31 mouse cellular contexts compared by ENCODE assay signal in genomic region chr1:39960623-39961022, GRCm38 (mm10). TPM values are rescaled to one million over a fixed set of nuclear protein-coding genes. Genes with fewer than 3 reads are reported as not detected.
A peak's percentile ranks its signal among the peaks of the same experiment; 100 is the strongest.
DNase-seq lines count a peak whose midpoint lies in the region; ATAC-seq and TF ChIP-seq lines count a peak whose summit lies in the region.
"Had no signal": no experiment of that assay in that cellular context is flagged by ENCODE, and none has a peak within 500 bp of the region (broad histone marks: within the 10 kb centered on the region; RNA-seq: fewer than 3 reads in every experiment).

No protein-coding gene starts in this region.

- no peak overlapping the region for H3K27ac ChIP-seq in kidney, postnatal 0 days
- H3K27ac ChIP-seq in kidney, adult 2 months (ENCODE audit: insufficient read depth, low read depth, low read length) = no peak overlapping the region
- peak overlapping the region; percentile 64 for H3K27ac ChIP-seq in bone marrow macrophage, adult 2 months (ENCODE audit: insufficient read depth, low read depth, low read length)
- H3K27ac ChIP-seq in olfactory bulb, adult 2 months (ENCODE audit: insufficient read depth, low read depth, low read length) = peak overlapping the region; percentile 59; the same call in 1 of the 2 replicates
- no peak overlapping the region for H3K27ac ChIP-seq in forebrain, embryonic 16.5 days (ENCODE audit: low read length)
- H3K27ac ChIP-seq: gastrocnemius, adult 2 months; hindbrain, embryonic 14.5 days; intestine, embryonic 15.5 days; liver, embryonic 15.5 days; lung, embryonic 15.5 days; midbrain, embryonic 13.5 days; neural tube, embryonic 12.5 days had no signal

- H3K27me3 ChIP-seq in kidney, postnatal 0 days (ENCODE audit: insufficient read depth, low read length) = no peaks in the 10 kb centered on the region
- no peaks in the 10 kb centered on the region for H3K27me3 ChIP-seq in kidney, adult 2 months (replicated peaks; ENCODE audit: control insufficient read depth, insufficient read depth, low read length)
- H3K27me3 ChIP-seq in forebrain, embryonic 16.5 days (replicated peaks; ENCODE audit: control insufficient read depth, insufficient read depth, low read length) = no peaks in the 10 kb centered on the region
- H3K27me3 ChIP-seq: forebrain, embryonic 15.5 days; intestine, embryonic 15.5 days; liver, embryonic 15.5 days; lung, embryonic 15.5 days; megakaryocyte, embryonic 14.5 days; midbrain, embryonic 13.5 days; neural tube, embryonic 12.5 days; Patski had no signal

- no peak overlapping the region for H3K4me2 ChIP-seq in kidney, postnatal 0 days (ENCODE audit: low read length)
- no peak overlapping the region for H3K4me2 ChIP-seq in forebrain, embryonic 16.5 days (ENCODE audit: low read length)
- H3K4me2 ChIP-seq: forebrain, embryonic 15.5 days; heart, embryonic 11.5 days; hindbrain, embryonic 14.5 days; intestine, embryonic 15.5 days; liver, embryonic 15.5 days; lung, embryonic 15.5 days; midbrain, embryonic 13.5 days; neural tube, embryonic 12.5 days had no signal

- no peaks in the 10 kb centered on the region; the same call in 1 of the 2 replicates for H3K4me1 ChIP-seq in kidney, postnatal 0 days (replicated peaks; ENCODE audit: insufficient read depth, low read length)
- 0 out of 2 replicates have a peak, but pooled peaks cover 2% of the 10 kb centered on the region for H3K4me1 ChIP-seq in kidney, adult 2 months (ENCODE audit: control insufficient read depth, insufficient read depth, low read length)
- H3K4me1 ChIP-seq in bone marrow macrophage, adult 2 months (ENCODE audit: control insufficient read depth, insufficient read depth, low read length) = peaks cover 53% of the 10 kb centered on the region
- peaks cover 37% of the 10 kb centered on the region for H3K4me1 ChIP-seq in olfactory bulb, adult 2 months (ENCODE audit: control insufficient read depth, insufficient read depth, low read length)
- peaks cover 58% of the 10 kb centered on the region for H3K4me1 ChIP-seq in forebrain, embryonic 16.5 days (replicated peaks; ENCODE audit: control insufficient read depth, insufficient read depth, low read length)

- TF ChIP-seq POLR2A in kidney, adult 2 months (IDR thresholded peaks at IDR 0.05; ENCODE audit: low read depth, low read length) = no peak
- TF ChIP-seq POLR2A in bone marrow macrophage, adult 2 months (IDR thresholded peaks at IDR 0.05; ENCODE audit: borderline replicate concordance, low read depth, low read length) = no peak
- TF ChIP-seq POLR2A in olfactory bulb, adult 2 months (IDR thresholded peaks at IDR 0.05; ENCODE audit: insufficient read depth, low read depth, low read length) = no peak

- no peak for TF ChIP-seq CTCF in kidney, postnatal 0 days (IDR thresholded peaks at IDR 0.05; ENCODE audit: low read depth)
- no peak for TF ChIP-seq CTCF in kidney, adult 2 months (conservative IDR thresholded peaks at IDR 0.05; ENCODE audit: insufficient read depth, insufficient read length, low read depth, low read length)
- TF ChIP-seq CTCF in bone marrow macrophage, adult 2 months (IDR thresholded peaks at IDR 0.05; ENCODE audit: low read depth, low read length) = no peak
- TF ChIP-seq CTCF in olfactory bulb, adult 2 months (IDR thresholded peaks at IDR 0.05; ENCODE audit: insufficient read depth, low read depth, low read length) = no peak

- no peak overlapping the region for H3K4me3 ChIP-seq in kidney, postnatal 0 days (replicated peaks; ENCODE audit: low read depth, low read length)
- no peak overlapping the region for H3K4me3 ChIP-seq in kidney, adult 2 months (ENCODE audit: insufficient read depth, low read depth, low read length)
- no peak overlapping the region for H3K4me3 ChIP-seq in bone marrow macrophage, adult 2 months (ENCODE audit: insufficient read depth, low read length)
- no peak overlapping the region for H3K4me3 ChIP-seq in olfactory bulb, adult 2 months (ENCODE audit: insufficient read depth, low read depth, low read length)
- H3K4me3 ChIP-seq in forebrain, embryonic 16.5 days (replicated peaks; ENCODE audit: low read length) = no peak overlapping the region
- H3K4me3 ChIP-seq: forebrain, embryonic 15.5 days; gastrocnemius, adult 2 months; intestine, embryonic 15.5 days; liver, embryonic 15.5 days; lung, embryonic 15.5 days; megakaryocyte, embryonic 14.5 days; midbrain, embryonic 13.5 days; neural tube, embryonic 12.5 days had no signal

- 90% methylated on average over 1 of the region's 1 CpGs for WGBS in kidney, postnatal 0 days
- whole genome bisulfite sequencing in kidney, adult 2 months = 89% methylated on average over 1 of the region's 1 CpGs
- 96% methylated on average over 1 of the region's 1 CpGs for WGBS in olfactory bulb, adult 2 months
- 93% methylated on average over 1 of the region's 1 CpGs for WGBS in forebrain, embryonic 16.5 days

- no peaks in the 10 kb centered on the region for H3K9me3 ChIP-seq in kidney, postnatal 0 days (replicated peaks; ENCODE audit: low read length)
- H3K9me3 ChIP-seq in forebrain, embryonic 16.5 days (ENCODE audit: control insufficient read depth, low read length) = no peaks in the 10 kb centered on the region
- H3K9me3 ChIP-seq: forebrain, embryonic 15.5 days; G1E; intestine, embryonic 15.5 days; liver, embryonic 15.5 days; lung, embryonic 15.5 days; megakaryocyte, embryonic 14.5 days; midbrain, embryonic 13.5 days; neural tube, embryonic 12.5 days had no signal

- H3K36me3 ChIP-seq in kidney, postnatal 0 days (ENCODE audit: insufficient read depth, low read length) = 0 out of 2 replicates have a peak, but pooled peaks cover 4% of the 10 kb centered on the region
- no peaks in the 10 kb centered on the region for H3K36me3 ChIP-seq in kidney, adult 2 months (ENCODE audit: control insufficient read depth, insufficient read depth, low read length)
- H3K36me3 ChIP-seq in forebrain, embryonic 16.5 days (ENCODE audit: control insufficient read depth, insufficient read depth) = 0 out of 2 replicates have a peak, but pooled peaks cover 2% of the 10 kb centered on the region
- H3K36me3 ChIP-seq: G1E; intestine, embryonic 15.5 days had no signal

- ATAC-seq in kidney, postnatal 0 days (replicated peaks; ENCODE audit: low FRiP score, low read depth) = 0 out of 2 replicates have a peak, but pooled peaks have one; percentile 33
- peak; percentile 12 for ATAC-seq in CD4-positive, CD25-positive, alpha-beta regulatory T cell, adult 4 months
- ATAC-seq in forebrain, embryonic 16.5 days = no peak
- ATAC-seq: forebrain, embryonic 15.5 days; intestine, embryonic 15.5 days; midbrain, embryonic 13.5 days; Patski had no signal

- H3K9ac ChIP-seq in kidney, postnatal 0 days (ENCODE audit: low read depth, low read length) = no peak overlapping the region
- H3K9ac ChIP-seq in forebrain, embryonic 16.5 days (replicated peaks; ENCODE audit: low read depth, low read length) = no peak overlapping the region
- H3K9ac ChIP-seq: forebrain, embryonic 15.5 days; hindbrain, embryonic 14.5 days; intestine, embryonic 15.5 days; liver, embryonic 15.5 days; lung, embryonic 15.5 days; midbrain, embryonic 13.5 days; neural tube, embryonic 12.5 days had no signal

- DNase-seq in kidney, postnatal 0 days (ENCODE audit: low spot score) = no peak
- DNase-seq in kidney, adult 2 months = no peak
- no peak for DNase-seq in lung, postnatal 4 days
- DNase-seq: adrenal gland, postnatal 14 days; cerebellum, adult 11-12 months; cerebellum, postnatal 10 days; gastrocnemius, adult 2 months; gastrocnemius, postnatal 36 days; heart, adult 18-20 months; heart, postnatal 36 days; kidney, adult 8-10 months; kidney, postnatal 10 days; liver; retina, postnatal 1 day; right cerebral cortex, postnatal 14 days; thymus, postnatal 4 days had no signal

RNA-seq across cellular contexts. Expression of gene Map4k4, which starts 59.9 kb away (rescaled TPM):
- 14.4 and 16.2 TPM in 2 replicates for polyA plus RNA-seq in kidney, postnatal 0 days (2015; fragmentation: Nextera tagmentation; extraction: Ambion mirVana)
- polyA plus RNA-seq in kidney, adult 2 months (2012; rRNA removed) = 28.3 and 29.2 TPM in 2 replicates
- 10 to 100 TPM; 29.5 to 30.3 TPM for polyA plus RNA-seq in CD4-positive, CD25-positive, alpha-beta regulatory T cell, adult 4 months (2017; shearing (Covaris generic))
- 54.5 and 62.5 TPM in 2 replicates for polyA plus RNA-seq in bone marrow macrophage, adult 2 months (2012; ENCODE audit: insufficient read depth, insufficient read length, missing spikeins)
- 300 and 913 TPM in 2 replicates for polyA plus RNA-seq in olfactory bulb, adult 2 months (2012; ENCODE audit: insufficient read depth, insufficient read length, low replicate concordance, missing spikeins)
- 38.5 and 49.5 TPM in 2 replicates for polyA plus RNA-seq in forebrain, embryonic 16.5 days (2015; fragmentation: Nextera tagmentation; extraction: Ambion mirVana)

Comparison
In these comparisons a context has a peak if more than half of its experiments do, and no peak if none do; other contexts are left out.
1. H3K27ac ChIP-seq: peak in bone marrow macrophage, adult 2 months (single experiment) and olfactory bulb, adult 2 months (single experiment); none in kidney, postnatal 0 days (single experiment), kidney, adult 2 months (single experiment) and forebrain, embryonic 16.5 days (single experiment).